Mouse (Mus musculus) midbrain, postnatal 0 days (tissue): ENCODE data around the gene Lrrfip1. TPM values are rescaled to one million over a fixed set of nuclear protein-coding genes. Genes with fewer than 3 reads are reported as not detected.

Experiments used
- ATAC-seq: fragments of 200-750 bp; cut with Nextera tagmentation; 2 replicates; pipeline ENCODE4 v1.8.0; 2017; ENCODE audit warnings: moderate number of reproducible peaks, mild to moderate bottlenecking, moderate TSS enrichment, moderate library complexity; ENCODE audit not compliant: low FRiP score
- DNase-seq: peaks from one replicate; pipeline ENCODE4 v3.0.0-alpha.2; 2015; ENCODE audit warnings: low spot score
- H3K27ac ChIP-seq: fragments of 300-500 bp; sonication (generic); 2 replicates; pipeline ENCODE4 v1.5.1; 2014; ENCODE audit warnings: low read depth, mild to moderate bottlenecking, low read length, mixed read lengths
- H3K27me3 ChIP-seq: fragments of 300-500 bp; sonication (generic); 2 replicates; pipeline ENCODE4 v1.6.1; 2014; ENCODE audit warnings: low read length, control low read depth, mixed read lengths; ENCODE audit not compliant: insufficient read depth
- H3K36me3 ChIP-seq: fragments of 300-500 bp; sonication (generic); 2 replicates; pipeline ENCODE4 v1.6.1; 2014; ENCODE audit warnings: low read length, control low read depth, mixed read lengths; ENCODE audit not compliant: insufficient read depth
- H3K4me1 ChIP-seq: fragments of 300-500 bp; sonication (generic); 2 replicates; pipeline ENCODE4 v1.6.1; 2014; ENCODE audit warnings: mild to moderate bottlenecking, control low read depth, antibody characterized with exemption, low read length, mixed read lengths; ENCODE audit not compliant: insufficient read depth
- H3K4me2 ChIP-seq: fragments of 300-500 bp; sonication (generic); 2 replicates; pipeline ENCODE4 v1.6.1; 2014; ENCODE audit warnings: low read depth, mild to moderate bottlenecking, low read length, mixed read lengths; ENCODE audit not compliant: poor library complexity, severe bottlenecking
- H3K4me3 ChIP-seq: fragments of 300-500 bp; sonication (generic); 2 replicates; pipeline ENCODE4 v1.5.1; 2014; ENCODE audit warnings: low read depth, mild to moderate bottlenecking, low read length, moderate library complexity
- H3K9ac ChIP-seq: fragments of 300-500 bp; sonication (generic); replicated peaks from 2 replicates; pipeline ENCODE4 v1.6.1; 2014; ENCODE audit warnings: mild to moderate bottlenecking, low read length, moderate library complexity, mixed read lengths; ENCODE audit not compliant: poor library complexity, severe bottlenecking
- H3K9me3 ChIP-seq: fragments of 300-500 bp; sonication (generic); 2 replicates; pipeline ENCODE4 v1.6.1; 2016; ENCODE audit warnings: low read length, control low read depth
- CTCF ChIP-seq: IDR thresholded peaks from 2 replicates; pipeline ENCODE4 v1.5.1; 2016; ENCODE audit warnings: antibody characterized with exemption, mild to moderate bottlenecking
- WGBS: fragments of 180-500 bp; shearing (Covaris S2); extraction: QIAGEN DNeasy Blood & Tissue Kit; methylation state at CpG from one replicate; pipeline ENCODE4 v1.1.7; 2014; 5-methylcytosine and 5-hydroxymethylcytosine counted together
- polyA plus RNA-seq: library from polyadenylated mRNA; unstranded; fragments of >200 nt; fragmentation: Nextera tagmentation; extraction: Ambion mirVana; gene quantifications from 2 replicates; pipeline ENCODE4 v1.2.1, GENCODE M21; 2015
- total RNA-seq: library from RNA; depleted of rRNA; stranded (reverse); fragments of >200 nt; gene quantifications from 2 replicates; pipeline ENCODE4 v1.2.3, GENCODE M21; 2014

Gene Lrrfip1
- total and polyA plus RNA-seq, 2 experiments from 2014 or later, result 26.7 to 48.9 TPM

- H3K27ac ChIP-seq, result no peak overlapping the region
- ATAC-seq, result no peak
- H3K4me1 ChIP-seq, result peaks cover 5% of the 10 kb centered on the region; the same call in 1 of the 2 replicates
- TF ChIP-seq CTCF, result no peak
- H3K9ac ChIP-seq, result no peak overlapping the region
- H3K4me3 ChIP-seq, result no peak overlapping the region
- DNase-seq, result no peak
- H3K27me3 ChIP-seq, result no peaks in the 10 kb centered on the region; the same call in 1 of the 2 replicates
- no peaks in the 10 kb centered on the region for H3K9me3 ChIP-seq
- 83% methylated on average over 8 of the region's 8 CpGs for WGBS
- H3K4me2 ChIP-seq, result no peak overlapping the region
- H3K36me3 ChIP-seq, result no peaks in the 10 kb centered on the region
These were observed 53.0 kb downstream of the Lrrfip1 start for GRCm38 (mm10) chr1:91051461-91052094.

- no peaks in the 10 kb centered on the region for H3K9me3 ChIP-seq
- peaks cover 5% of the 10 kb centered on the region; the same call in 1 of the 2 replicates for H3K4me1 ChIP-seq
- WGBS, result under 1% methylated on average over 28 of the region's 28 CpGs
- no peak for TF ChIP-seq CTCF
- no peaks in the 10 kb centered on the region; the same call in 1 of the 2 replicates for H3K27me3 ChIP-seq
- DNase-seq (peak; percentile 76), ATAC-seq (peak; percentile 86)
- peak overlapping the region; percentile 44 for H3K4me3 ChIP-seq
- peak overlapping the region; percentile 92 for H3K4me2 ChIP-seq
- no peaks in the 10 kb centered on the region for H3K36me3 ChIP-seq
- no peak overlapping the region for H3K27ac ChIP-seq
- peak overlapping the region; percentile 29 for H3K9ac ChIP-seq
These were observed 54.2 kb downstream of the Lrrfip1 start for GRCm38 (mm10) chr1:91052747-91053181.

- no peak for TF ChIP-seq CTCF
- H3K36me3 ChIP-seq, result no peaks in the 10 kb centered on the region
- H3K4me2 ChIP-seq, result peak overlapping the region; percentile 92
- no peak overlapping the region for H3K27ac ChIP-seq
- peak overlapping the region; percentile 44 for H3K4me3 ChIP-seq
- DNase-seq (no peak), ATAC-seq (peak; percentile 52; the same call in 1 of the 2 replicates)
- H3K27me3 ChIP-seq, result no peaks in the 10 kb centered on the region; the same call in 1 of the 2 replicates
- H3K9me3 ChIP-seq, result no peaks in the 10 kb centered on the region
- peak overlapping the region; percentile 29; the same call in 1 of the 2 replicates for H3K9ac ChIP-seq
- H3K4me1 ChIP-seq, result peaks cover 5% of the 10 kb centered on the region; the same call in 1 of the 2 replicates
- 5% methylated on average over 40 of the region's 41 CpGs for WGBS
These were observed 54.9 kb downstream of the Lrrfip1 start for GRCm38 (mm10) chr1:91053218-91054073.

- Histone ChIP-seq H3K4me2 (peak overlapping the region; percentile 92), H3K9ac (no peak overlapping the region), H3K4me1 (peaks cover 5% of the 10 kb centered on the region; the same call in 1 of the 2 replicates), H3K9me3 (no peaks in the 10 kb centered on the region), H3K27me3 (no peaks in the 10 kb centered on the region; the same call in 1 of the 2 replicates), H3K27ac (no peak overlapping the region), H3K36me3 (no peaks in the 10 kb centered on the region), H3K4me3 (peak overlapping the region; percentile 44; the same call in 1 of the 2 replicates)
- TF ChIP-seq CTCF, result no peak
- ATAC-seq (no peak), DNase-seq (no peak)
- 65% methylated on average over 10 of the region's 10 CpGs for WGBS
These were observed 55.5 kb downstream of the Lrrfip1 start for GRCm38 (mm10) chr1:91054074-91054471.

- H3K36me3 ChIP-seq, result no peaks in the 10 kb centered on the region
- H3K9me3 ChIP-seq, result no peaks in the 10 kb centered on the region
- no peak overlapping the region for H3K27ac ChIP-seq
- no peak for TF ChIP-seq CTCF
- no peak overlapping the region for H3K4me2 ChIP-seq
- H3K9ac ChIP-seq, result no peak overlapping the region
- no peak overlapping the region for H3K4me3 ChIP-seq
- DNase-seq (no peak), ATAC-seq (no peak)
- H3K4me1 ChIP-seq, result peaks cover 5% of the 10 kb centered on the region; the same call in 1 of the 2 replicates
- no peaks in the 10 kb centered on the region; the same call in 1 of the 2 replicates for H3K27me3 ChIP-seq
- WGBS, result 84% methylated on average over 3 of the region's 3 CpGs
These were observed 56.3 kb downstream of the Lrrfip1 start for GRCm38 (mm10) chr1:91054815-91055214.
